Mouse (Mus musculus) liver, adult 10 weeks (tissue): ENCODE data around the gene Chd4. TPM values are rescaled to one million over a fixed set of nuclear protein-coding genes. Genes with fewer than 3 reads are reported as not detected.

Experiments
- polyA plus RNA-seq: library from polyadenylated mRNA; stranded (reverse); fragments of 350-450 nt; fragmentation: Illumina TruSeq; extraction: RNeasy Lipid Tissue Mini Kit (QIAGEN cat#74804); gene quantifications from one replicate; pipeline ENCODE4 v1.2.3, GENCODE M21; 2014; ENCODE audit warnings: low read depth, low replicate concordance

The Chd4 gene
- 23.4 TPM for polyA plus RNA-seq

GRCm38 (mm10) chr6:125095391-125096278 lies at the start of gene Chd4:
Gene Chd4 (plus strand): TSS chr6:125095981.

GRCm38 (mm10) chr6:125049678-125050077 lies 46.1 kb upstream of the Chd4 start, which contains the start of gene Acrbp:
Gene Acrbp (plus strand): TSS chr6:125049689.

GRCm38 (mm10) chr6:125067571-125067995 lies 28.2 kb upstream of the Chd4 start, which contains the start of gene Lpar5:
Gene Lpar5 (plus strand): TSS chr6:125067920.

GRCm38 (mm10) chr6:125131302-125132156 lies 35.7 kb downstream of the Chd4 start, which contains the start of gene Nop2:
Gene Nop2 (plus strand): TSS chr6:125131909.

DNA sequence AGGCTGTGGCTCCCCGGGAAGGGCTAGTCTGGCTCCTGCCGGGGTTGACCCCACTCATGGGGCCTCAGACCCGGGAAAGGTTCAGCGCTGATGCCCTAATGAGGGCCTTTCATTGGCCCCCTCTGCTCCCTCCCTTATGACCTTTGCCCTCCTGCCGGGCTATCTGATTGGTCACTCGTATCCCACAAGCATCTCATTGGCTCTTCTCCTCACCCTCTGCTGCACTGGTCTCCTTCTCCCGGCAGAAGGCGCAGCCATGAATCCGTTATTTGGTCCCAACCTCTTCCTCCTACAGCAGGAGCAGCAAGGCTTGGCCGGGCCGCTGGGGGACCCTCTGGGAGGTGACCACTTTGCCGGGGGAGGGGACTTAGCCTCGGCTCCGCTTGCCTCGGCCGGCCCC lies 49.2 kb downstream of the Chd4 start, which contains the start of gene Iffo1:
TSS of gene Iffo1 (plus strand) at position 241 of the 400 bp plus-strand sequence.

GRCm38 (mm10) chr6:125166051-125166751 lies 70.4 kb downstream of the Chd4 start, which contains the start of gene Gapdh:
Gene Gapdh (minus strand): TSS chr6:125166467.

Other genes with a start within 250 kb of the Chd4 start
- not detected for gene P3h3, start 238.2 kb upstream of the Chd4 start, polyA plus RNA-seq
- gene Gpr162, start 232.0 kb upstream of the Chd4 start, polyA plus RNA-seq, result not detected
- 0.16 TPM for gene Cd4, start 207.8 kb upstream of the Chd4 start, polyA plus RNA-seq
- not detected for gene Lag3, start 184.3 kb upstream of the Chd4 start, polyA plus RNA-seq
- 344 TPM for gene Ptms, start 175.9 kb upstream of the Chd4 start, polyA plus RNA-seq
- 16.7 TPM for gene Mlf2, start 164.6 kb upstream of the Chd4 start, polyA plus RNA-seq
- gene Cops7a, start 130.4 kb upstream of the Chd4 start, polyA plus RNA-seq, result 16.8 TPM
- gene Pianp, start 99.3 kb upstream of the Chd4 start, polyA plus RNA-seq, result not detected
- 11.4 TPM for gene Zfp384, start 86.8 kb upstream of the Chd4 start, polyA plus RNA-seq
- 11.2 TPM for gene Ing4, start 56.2 kb upstream of the Chd4 start, polyA plus RNA-seq
- 0.90 TPM for gene Acrbp, start 46.3 kb upstream of the Chd4 start, polyA plus RNA-seq
- gene Lpar5, start 28.1 kb upstream of the Chd4 start, polyA plus RNA-seq, result not detected
- 1.1 TPM for gene Nop2, start 35.9 kb downstream of the Chd4 start, polyA plus RNA-seq
- 1.5 TPM for gene Iffo1, start 49.3 kb downstream of the Chd4 start, polyA plus RNA-seq
- 206 TPM for gene Gapdh, start 70.5 kb downstream of the Chd4 start, polyA plus RNA-seq
- gene Ncapd2, start 95.7 kb downstream of the Chd4 start, polyA plus RNA-seq, result 0.34 TPM
- 76.4 TPM for gene Mrpl51, start 95.8 kb downstream of the Chd4 start, polyA plus RNA-seq
- 2.5 TPM for gene Vamp1, start 119.6 kb downstream of the Chd4 start, polyA plus RNA-seq
- gene Tapbpl, start 135.9 kb downstream of the Chd4 start, polyA plus RNA-seq, result 4.5 TPM
- gene Cd27, start 141.0 kb downstream of the Chd4 start, polyA plus RNA-seq, result not detected
- not detected for gene Tuba3a, start 190.1 kb downstream of the Chd4 start, polyA plus RNA-seq
- gene Ltbr, start 217.9 kb downstream of the Chd4 start, polyA plus RNA-seq, result 2.3 TPM
- 4.1 TPM for gene Scnn1a, start 224.7 kb downstream of the Chd4 start, polyA plus RNA-seq